In the genomic region with DNA sequence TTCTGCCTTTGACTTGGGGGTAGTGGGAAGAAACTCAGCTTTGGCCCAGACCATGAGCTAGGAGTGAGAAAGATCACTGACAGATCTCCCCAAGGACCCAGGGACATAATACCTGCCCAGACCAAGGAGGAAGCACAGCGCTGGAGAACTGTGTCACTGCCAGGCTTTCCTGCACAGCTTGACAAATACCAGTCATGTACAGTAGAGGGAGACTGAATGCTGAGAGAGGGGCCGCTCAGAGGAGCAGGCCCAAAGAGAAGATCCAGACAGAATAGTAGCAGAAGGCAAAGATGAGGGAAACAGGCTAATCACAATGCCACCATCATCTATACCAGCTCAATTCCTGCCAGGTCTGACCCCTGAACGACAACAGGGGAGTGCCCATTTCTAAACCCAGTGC, we compare ENCODE assay signal across 8 mouse cellular contexts. TPM values are rescaled to one million over a fixed set of nuclear protein-coding genes. Genes with fewer than 3 reads are reported as not detected.
A peak's percentile ranks its signal among the peaks of the same experiment; 100 is the strongest.
DNase-seq lines count a peak whose midpoint lies in the region; ATAC-seq and TF ChIP-seq lines count a peak whose summit lies in the region.

No protein-coding gene starts in this region.

- H3K27ac ChIP-seq in layer of hippocampus, adult 2 months = peak overlapping the region; percentile 5; the same call in 1 of the 2 replicates

- ATAC-seq in granulocyte monocyte progenitor cell, adult 5-6 weeks (replicated peaks; ENCODE audit: poor library complexity, severe bottlenecking) = peak; percentile 65
- no peak for ATAC-seq in monocyte, adult 5-6 weeks (replicated peaks; ENCODE audit: insufficient number of reproducible peaks, low FRiP score, low TSS enrichment, poor library complexity, severe bottlenecking)

- TF ChIP-seq CTCF in layer of hippocampus, adult 2 months (conservative IDR thresholded peaks at IDR 0.05) = peak; percentile 85

- DNase-seq in cerebellum, adult 18-20 months = peak; percentile 14 to 21
- DNase-seq in cerebellum, adult 9-10 months = no peak
- DNase-seq in layer of hippocampus, adult 2 months (ENCODE audit: low spot score in 2 of 2) = no peak
- DNase-seq in layer of hippocampus, adult 8-10 months (ENCODE audit: low spot score in 2 of 2) = no peak
- peak; percentile 24 for DNase-seq in ES-CJ7 (ENCODE audit: low read depth, low spot score)
- no peak for DNase-seq in right cerebral cortex, postnatal 14 days

- H3K4me3 ChIP-seq in layer of hippocampus, adult 2 months = no peak overlapping the region

RNA-seq across cellular contexts. Expression of a gene that starts 29.5 kb away (rescaled TPM):
- total RNA-seq in layer of hippocampus, adult 2 months (2021) = 10 to 100 TPM; 46.1 to 48.0 TPM
- total RNA-seq in layer of hippocampus, adult 8-10 months (2022) = 10 to 100 TPM; 40.8 to 49.0 (median 45.1) TPM
- 1.2 and 1.5 TPM in 2 replicates for total RNA-seq in granulocyte monocyte progenitor cell, adult 5-6 weeks (2014; fragmentation: Nextera tagmentation)
- total RNA-seq in granulocyte monocyte progenitor cell, adult 5-6 weeks (2017) = 0.93 and 1.8 TPM in 2 replicates
- total RNA-seq in monocyte, adult 5-6 weeks (2017) = 0.10 to 8.7 TPM (median 4.6 TPM) in 3 replicates

RNA-seq across cellular contexts. Expression of a gene that starts 36.5 kb away (rescaled TPM):
- 10 to 100 TPM; 11.3 to 12.8 TPM for total RNA-seq in layer of hippocampus, adult 2 months (2021)
- total RNA-seq in layer of hippocampus, adult 8-10 months (2022) = 10 to 100 TPM in 3 of 4 experiments, 1 to 10 TPM in 1; 9.1 to 12.0 (median 11.4) TPM
- total RNA-seq in granulocyte monocyte progenitor cell, adult 5-6 weeks (2014; fragmentation: Nextera tagmentation) = 34.6 and 70.2 TPM in 2 replicates
- 60.8 and 64.1 TPM in 2 replicates for total RNA-seq in granulocyte monocyte progenitor cell, adult 5-6 weeks (2017)
- total RNA-seq in monocyte, adult 5-6 weeks (2017) = 18.7 to 27.2 TPM (median 21.9 TPM) in 3 replicates

RNA-seq across cellular contexts. Expression of a gene that starts 42.6 kb away (rescaled TPM):
- total RNA-seq in layer of hippocampus, adult 2 months (2021) = 10 to 100 TPM in 1 of 2 experiments, 1 to 10 TPM in 1; 9.3 to 10.1 TPM
- total RNA-seq in layer of hippocampus, adult 8-10 months (2022) = 10 to 100 TPM in 1 of 4 experiments, 1 to 10 TPM in 3; 9.4 to 10.6 (median 9.7) TPM
- total RNA-seq in granulocyte monocyte progenitor cell, adult 5-6 weeks (2014; fragmentation: Nextera tagmentation) = 10.0 and 12.2 TPM in 2 replicates
- total RNA-seq in granulocyte monocyte progenitor cell, adult 5-6 weeks (2017) = 9.0 and 9.3 TPM in 2 replicates
- total RNA-seq in monocyte, adult 5-6 weeks (2017) = 8.4 to 16.8 TPM (median 14.3 TPM) in 3 replicates

RNA-seq across cellular contexts. Expression of a gene that starts 53.1 kb away (rescaled TPM):
- total RNA-seq in layer of hippocampus, adult 2 months (2021) = 10 to 100 TPM; 58.4 to 67.6 TPM
- 10 to 100 TPM; 56.8 to 69.2 (median 64.7) TPM for total RNA-seq in layer of hippocampus, adult 8-10 months (2022)
- 344 and 413 TPM in 2 replicates for total RNA-seq in granulocyte monocyte progenitor cell, adult 5-6 weeks (2014; fragmentation: Nextera tagmentation)
- total RNA-seq in granulocyte monocyte progenitor cell, adult 5-6 weeks (2017) = 250 and 251 TPM in 2 replicates
- 79.9 to 122 TPM (median 98.7 TPM) in 3 replicates for total RNA-seq in monocyte, adult 5-6 weeks (2017)

Comparison
In these comparisons a context has a peak if more than half of its experiments do, and no peak if none do; other contexts are left out.
1. DNase-seq: peak in cerebellum, adult 18-20 months (2 of 2) and ES-CJ7 (single experiment); none in cerebellum, adult 9-10 months (single experiment), layer of hippocampus, adult 2 months (0 of 2), layer of hippocampus, adult 8-10 months (0 of 2) and right cerebral cortex, postnatal 14 days (single experiment).